Mouse (Mus musculus) liver, embryonic 16.5 days (tissue): Measurements from ENCODE around the gene Pak3. TPM values are rescaled to one million over a fixed set of nuclear protein-coding genes. Genes with fewer than 3 reads are reported as not detected.

Experiments used
- ATAC-seq: fragments of 200-750 bp; cut with Nextera tagmentation; 2 replicates; pipeline ENCODE4 v1.8.0; 2017; ENCODE audit warnings: low read depth, mild to moderate bottlenecking, moderate number of reproducible peaks, moderate library complexity
- H3K27ac ChIP-seq: fragments of 300-500 bp; sonication (generic); 2 replicates; pipeline ENCODE4 v1.5.1; 2014; ENCODE audit warnings: mild to moderate bottlenecking, low read length
- H3K27me3 ChIP-seq: fragments of 300-500 bp; sonication (generic); 2 replicates; pipeline ENCODE4 v1.6.1; 2014; ENCODE audit warnings: low read depth, low read length, mixed read lengths; ENCODE audit not compliant: control insufficient read depth, insufficient read depth
- H3K36me3 ChIP-seq: fragments of 300-500 bp; sonication (generic); 2 replicates; pipeline ENCODE4 v1.6.1; 2014; ENCODE audit warnings: mild to moderate bottlenecking; ENCODE audit not compliant: control insufficient read depth, insufficient read depth
- H3K4me1 ChIP-seq: fragments of 300-500 bp; sonication (generic); 2 replicates; pipeline ENCODE4 v1.6.1; 2014; ENCODE audit warnings: low read depth, low read length, mixed read lengths; ENCODE audit not compliant: control insufficient read depth
- H3K4me2 ChIP-seq: fragments of 300-500 bp; sonication (generic); 2 replicates; pipeline ENCODE4 v1.6.1; 2014; ENCODE audit warnings: low read depth, low read length, mixed read lengths
- H3K4me3 ChIP-seq: fragments of 300-500 bp; sonication (generic); 2 replicates; pipeline ENCODE4 v1.5.1; 2014; ENCODE audit warnings: low read depth, mild to moderate bottlenecking, low read length
- H3K9ac ChIP-seq: fragments of 300-500 bp; sonication (generic); 2 replicates; pipeline ENCODE4 v1.6.1; 2014; ENCODE audit warnings: low read depth, low read length
- H3K9me3 ChIP-seq: fragments of 300-500 bp; sonication (generic); replicated peaks from 2 replicates; pipeline ENCODE4 v1.6.1; 2016; ENCODE audit warnings: low read length; ENCODE audit not compliant: control insufficient read depth
- WGBS: fragments of 180-500 bp; shearing (Covaris S2); extraction: QIAGEN DNeasy Blood & Tissue Kit; methylation state at CpG from one replicate; pipeline ENCODE4 v1.1.7; 2014; ENCODE audit not compliant: insufficient replicate concordance; 5-methylcytosine and 5-hydroxymethylcytosine counted together
- polyA plus RNA-seq: library from polyadenylated mRNA; unstranded; fragments of >200 nt; fragmentation: Nextera tagmentation; extraction: Ambion mirVana; gene quantifications from 2 replicates; pipeline ENCODE4 v1.2.1, GENCODE M21; 2015

Gene Pak3
- polyA plus RNA-seq, 1 experiment from 2014 or later, result 0.27 TPM

DNA sequence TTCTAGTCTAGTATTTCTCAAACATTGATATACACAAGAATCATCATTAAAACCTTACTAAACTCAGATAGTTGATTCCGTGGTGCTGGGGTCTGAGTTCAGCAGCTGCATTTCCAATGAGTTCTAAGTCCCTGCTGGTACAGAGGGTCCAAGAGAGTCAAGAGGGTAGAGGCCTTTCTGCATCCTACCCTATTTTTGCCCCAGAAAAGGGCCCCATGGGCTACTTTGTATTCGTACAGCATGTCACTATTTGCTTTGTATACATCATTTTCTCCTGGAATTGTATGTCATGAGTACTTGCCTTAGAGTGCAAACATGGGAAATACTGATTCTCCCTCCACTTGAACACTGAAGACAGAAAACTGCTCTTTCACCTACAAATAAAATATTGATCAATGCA lies 24.4 kb downstream of the Pak3 start:
- H3K27ac ChIP-seq, result no peak overlapping the region
- H3K9me3 ChIP-seq, result no peaks in the 10 kb centered on the region
- H3K4me3 ChIP-seq, result no peak overlapping the region
- H3K4me2 ChIP-seq, result no peak overlapping the region
- no peak overlapping the region for H3K9ac ChIP-seq
- no peaks in the 10 kb centered on the region for H3K36me3 ChIP-seq
- no peaks in the 10 kb centered on the region for H3K27me3 ChIP-seq
- ATAC-seq, result no peak
- WGBS, result 51% methylated on average over 2 of the region's 2 CpGs
- H3K4me1 ChIP-seq, result no peaks in the 10 kb centered on the region

- WGBS, result 47% methylated on average over 7 of the region's 7 CpGs
- Histone ChIP-seq H3K4me2 (no peak overlapping the region), H3K4me1 (no peaks in the 10 kb centered on the region), H3K9ac (no peak overlapping the region), H3K36me3 (no peaks in the 10 kb centered on the region), H3K9me3 (no peaks in the 10 kb centered on the region), H3K27me3 (no peaks in the 10 kb centered on the region), H3K27ac (no peak overlapping the region), H3K4me3 (no peak overlapping the region)
- no peak for ATAC-seq
These were observed 24.9 kb downstream of the Pak3 start for GRCm38 (mm10) chrX:143543186-143543793.

GRCm38 (mm10) chrX:143573691-143574090 lies 55.3 kb downstream of the Pak3 start:
- Histone ChIP-seq H3K36me3 (no peaks in the 10 kb centered on the region), H3K9me3 (no peaks in the 10 kb centered on the region), H3K4me3 (no peak overlapping the region), H3K4me1 (no peaks in the 10 kb centered on the region), H3K27ac (no peak overlapping the region), H3K4me2 (no peak overlapping the region), H3K27me3 (no peaks in the 10 kb centered on the region), H3K9ac (no peak overlapping the region)
- 40% methylated on average over 2 of the region's 2 CpGs for WGBS
- ATAC-seq, result no peak

DNA sequence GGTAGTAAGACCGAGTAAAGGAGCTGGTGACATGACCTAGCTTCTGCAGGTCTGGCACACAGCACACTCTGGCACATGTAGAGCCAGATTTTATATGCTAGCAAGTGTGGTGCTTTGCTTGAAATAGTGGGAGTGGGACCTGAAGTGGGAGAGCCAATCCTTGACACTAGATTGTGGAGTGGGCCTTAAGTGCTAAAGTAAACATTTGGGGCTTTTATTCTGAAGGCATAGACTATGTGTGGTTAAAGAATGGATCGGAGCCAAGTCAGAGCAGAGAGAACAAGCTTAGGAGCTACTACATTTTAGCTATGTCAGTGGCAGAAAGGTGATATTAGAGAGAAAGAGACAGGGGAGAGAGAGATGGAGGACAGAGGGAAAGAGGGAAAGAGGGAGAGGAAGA lies 61.5 kb downstream of the Pak3 start:
- Histone ChIP-seq H3K9me3 (no peaks in the 10 kb centered on the region), H3K27ac (no peak overlapping the region), H3K9ac (no peak overlapping the region), H3K4me3 (no peak overlapping the region), H3K27me3 (no peaks in the 10 kb centered on the region), H3K4me1 (no peaks in the 10 kb centered on the region), H3K4me2 (no peak overlapping the region), H3K36me3 (no peaks in the 10 kb centered on the region)
- 66% methylated on average over 2 of the region's 2 CpGs for WGBS
- no peak for ATAC-seq

- Histone ChIP-seq H3K4me3 (no peak overlapping the region), H3K36me3 (no peaks in the 10 kb centered on the region), H3K27ac (no peak overlapping the region), H3K4me2 (no peak overlapping the region), H3K9me3 (no peaks in the 10 kb centered on the region), H3K27me3 (no peaks in the 10 kb centered on the region), H3K4me1 (no peaks in the 10 kb centered on the region), H3K9ac (no peak overlapping the region)
- ATAC-seq, result no peak
- WGBS, result 31% methylated on average over 2 of the region's 2 CpGs
These were observed 62.1 kb downstream of the Pak3 start for GRCm38 (mm10) chrX:143580458-143580959.

DNA sequence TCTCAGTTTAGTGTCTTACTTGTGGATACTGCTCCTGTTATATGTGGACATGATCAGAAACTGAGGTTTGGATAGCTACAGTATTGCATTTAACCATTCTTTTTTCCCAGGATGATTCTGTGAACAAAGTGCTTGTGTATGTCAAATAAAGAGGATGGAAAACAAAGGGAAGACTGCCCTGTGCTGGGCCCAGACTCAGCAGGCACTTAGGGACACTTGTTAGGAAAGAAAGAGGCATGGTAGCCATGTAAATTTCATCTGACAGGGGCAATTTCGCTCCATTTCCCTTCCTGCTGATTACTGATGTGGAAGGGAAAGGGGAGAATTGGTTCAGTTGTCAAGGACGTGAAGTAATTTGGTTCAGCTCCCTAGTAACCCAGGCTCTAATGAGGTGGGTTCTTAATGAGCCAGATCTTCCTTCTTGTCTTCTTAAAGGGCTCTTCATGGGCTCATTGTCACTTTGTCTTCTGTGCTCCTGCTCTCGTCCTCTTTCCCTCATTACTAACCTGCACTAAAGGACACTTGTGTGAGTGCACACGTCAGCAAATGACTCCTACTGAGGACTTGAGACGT lies 88.6 kb downstream of the Pak3 start:
- H3K4me3 ChIP-seq, result no peak overlapping the region
- H3K4me2 ChIP-seq, result no peak overlapping the region
- no peaks in the 10 kb centered on the region for H3K9me3 ChIP-seq
- H3K27me3 ChIP-seq, result no peaks in the 10 kb centered on the region
- no peaks in the 10 kb centered on the region for H3K36me3 ChIP-seq
- H3K4me1 ChIP-seq, result no peaks in the 10 kb centered on the region
- H3K9ac ChIP-seq, result no peak overlapping the region
- 35% methylated on average over 5 of the region's 5 CpGs for WGBS
- no peak for ATAC-seq
- H3K27ac ChIP-seq, result no peak overlapping the region

DNA sequence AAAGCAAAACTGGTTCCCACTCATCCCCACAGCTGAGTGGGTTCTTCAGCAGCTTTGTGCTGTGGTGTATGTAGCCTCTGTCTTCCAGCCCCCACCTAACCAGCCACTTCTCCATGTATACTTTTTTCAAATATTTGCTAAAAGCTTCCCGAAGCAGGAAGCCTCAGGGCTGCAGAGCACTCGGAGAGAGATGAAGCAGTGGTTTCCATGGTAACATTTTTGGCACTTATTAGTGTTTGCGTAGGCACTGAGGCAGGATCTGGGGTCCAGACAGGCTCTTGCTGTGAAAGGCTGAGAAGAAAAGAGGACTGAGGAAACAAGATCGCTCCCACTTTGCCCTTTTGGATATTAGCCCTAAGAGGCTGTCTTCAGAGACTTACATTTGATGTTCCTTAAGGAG lies 100.3 kb downstream of the Pak3 start:
- ATAC-seq, result no peak
- no peaks in the 10 kb centered on the region; the same call in 1 of the 2 replicates for H3K27me3 ChIP-seq
- no peak overlapping the region for H3K4me3 ChIP-seq
- H3K9ac ChIP-seq, result no peak overlapping the region
- H3K9me3 ChIP-seq, result no peaks in the 10 kb centered on the region
- H3K27ac ChIP-seq, result no peak overlapping the region
- H3K4me1 ChIP-seq, result no peaks in the 10 kb centered on the region
- no peaks in the 10 kb centered on the region for H3K36me3 ChIP-seq
- 49% methylated on average over 4 of the region's 4 CpGs for WGBS
- H3K4me2 ChIP-seq, result no peak overlapping the region

DNA sequence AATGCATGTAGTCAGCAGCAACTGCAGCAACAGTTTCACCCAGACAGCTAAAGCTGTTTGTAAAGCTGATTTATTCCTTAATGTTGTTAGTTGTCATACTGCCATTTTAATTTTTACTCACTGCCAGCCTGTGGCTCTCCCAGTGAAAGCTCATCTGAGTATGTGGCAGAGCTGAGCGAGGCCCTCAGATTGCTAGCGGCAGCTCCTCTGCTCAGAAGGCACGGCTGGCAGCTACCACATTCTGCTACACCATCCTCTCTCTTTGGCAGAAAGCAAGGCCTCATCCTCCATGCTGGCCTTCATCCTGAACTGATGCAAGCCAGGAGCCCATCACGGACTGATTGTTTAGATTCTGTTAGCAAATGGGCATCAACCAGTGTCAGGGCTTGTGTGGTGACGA lies 109.4 kb downstream of the Pak3 start:
- no peak overlapping the region for H3K4me3 ChIP-seq
- no peaks in the 10 kb centered on the region for H3K9me3 ChIP-seq
- no peaks in the 10 kb centered on the region for H3K4me1 ChIP-seq
- H3K4me2 ChIP-seq, result no peak overlapping the region
- ATAC-seq, result no peak
- 62% methylated on average over 5 of the region's 5 CpGs for WGBS
- no peaks in the 10 kb centered on the region for H3K27me3 ChIP-seq
- no peaks in the 10 kb centered on the region for H3K36me3 ChIP-seq
- no peak overlapping the region for H3K27ac ChIP-seq
- no peak overlapping the region for H3K9ac ChIP-seq

DNA sequence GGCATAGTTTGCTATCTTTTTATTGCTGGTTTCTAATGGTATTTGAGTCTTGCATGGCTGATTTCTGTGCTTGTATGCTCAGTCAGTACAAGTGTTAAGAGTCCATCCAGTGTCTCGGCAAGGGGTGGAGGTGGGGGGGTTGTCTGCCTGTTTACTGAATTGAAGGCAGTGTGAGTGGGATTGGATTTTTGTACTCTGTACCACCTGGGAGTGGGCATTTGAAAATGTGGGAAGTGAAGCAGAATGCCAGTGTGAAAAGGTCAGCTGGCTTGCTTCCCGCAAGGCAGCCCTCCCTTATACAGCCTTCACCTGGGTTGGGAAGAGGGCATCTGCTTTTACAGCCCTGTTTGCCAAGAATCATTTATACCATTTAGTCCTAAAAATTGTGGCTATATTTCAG lies 125.5 kb downstream of the Pak3 start:
- H3K36me3 ChIP-seq, result no peaks in the 10 kb centered on the region
- no peaks in the 10 kb centered on the region for H3K4me1 ChIP-seq
- H3K9ac ChIP-seq, result no peak overlapping the region
- H3K27ac ChIP-seq, result no peak overlapping the region
- H3K27me3 ChIP-seq, result no peaks in the 10 kb centered on the region
- H3K4me2 ChIP-seq, result no peak overlapping the region
- ATAC-seq, result no peak
- 53% methylated on average over 2 of the region's 2 CpGs for WGBS
- H3K4me3 ChIP-seq, result no peak overlapping the region
- no peaks in the 10 kb centered on the region for H3K9me3 ChIP-seq
